Mouse (Mus musculus) neural tube, embryonic 10.5 days (tissue): ENCODE data around the gene Eef1akmt4.
"Not testable (repeated sequence)": the region's sequence is repeated elsewhere in the genome, so short reads cannot be mapped to it uniquely, and the experiment has no call there.

ENCODE experiments used
- DNase-seq: peaks from one replicate; pipeline ENCODE4 v3.0.0-alpha.2; 2017; ENCODE audit warnings: low spot score; ENCODE audit errors: extremely low spot score

Eef1akmt4 gene

DNA sequence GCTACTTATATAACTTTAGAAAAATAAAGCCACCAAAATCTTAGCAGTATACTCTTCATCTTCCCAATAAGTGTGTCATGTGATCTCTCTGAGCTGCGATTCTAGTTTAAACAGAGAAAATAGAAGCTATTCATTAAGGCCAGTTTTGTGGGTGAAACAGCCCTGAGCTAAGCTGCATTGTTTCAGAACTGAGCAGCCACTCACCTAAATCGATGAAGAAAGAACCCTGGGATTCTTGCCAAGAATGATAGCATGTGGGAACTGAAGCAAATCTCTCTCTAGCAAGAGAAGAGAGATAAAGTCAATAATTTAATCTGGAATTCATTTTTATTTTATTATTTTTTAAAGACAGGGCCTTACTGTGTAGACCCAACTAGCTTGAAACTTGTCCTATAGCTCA is 11.8 kb downstream of the Eef1akmt4 start:
- DNase-seq: no peak

DNA sequence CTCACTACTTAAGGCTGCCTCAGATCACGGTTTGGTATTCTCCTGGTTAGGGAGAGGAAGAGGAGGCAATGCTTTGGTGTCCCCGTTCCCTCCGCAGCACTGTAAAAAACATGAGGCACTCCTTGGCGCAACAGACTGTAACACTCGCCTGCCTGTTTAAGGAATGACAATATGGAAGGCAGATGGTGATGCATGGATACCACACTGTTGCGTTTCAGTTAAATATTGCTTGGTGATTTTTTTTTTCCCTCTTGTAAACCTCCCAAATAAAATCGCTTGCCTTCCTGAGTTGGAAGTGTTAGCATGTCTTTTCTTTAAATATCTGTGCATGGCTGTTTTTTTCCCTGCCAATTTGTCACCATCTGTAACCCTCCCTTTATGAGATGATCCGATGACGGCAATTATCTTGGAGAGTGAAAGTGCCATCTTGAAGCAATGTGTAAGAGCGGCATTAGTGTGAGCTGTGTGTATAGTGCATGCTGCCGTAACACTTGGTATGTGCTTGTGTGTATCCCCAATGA is 17.5 kb downstream of the Eef1akmt4 start:
- no peak for DNase-seq

DNA sequence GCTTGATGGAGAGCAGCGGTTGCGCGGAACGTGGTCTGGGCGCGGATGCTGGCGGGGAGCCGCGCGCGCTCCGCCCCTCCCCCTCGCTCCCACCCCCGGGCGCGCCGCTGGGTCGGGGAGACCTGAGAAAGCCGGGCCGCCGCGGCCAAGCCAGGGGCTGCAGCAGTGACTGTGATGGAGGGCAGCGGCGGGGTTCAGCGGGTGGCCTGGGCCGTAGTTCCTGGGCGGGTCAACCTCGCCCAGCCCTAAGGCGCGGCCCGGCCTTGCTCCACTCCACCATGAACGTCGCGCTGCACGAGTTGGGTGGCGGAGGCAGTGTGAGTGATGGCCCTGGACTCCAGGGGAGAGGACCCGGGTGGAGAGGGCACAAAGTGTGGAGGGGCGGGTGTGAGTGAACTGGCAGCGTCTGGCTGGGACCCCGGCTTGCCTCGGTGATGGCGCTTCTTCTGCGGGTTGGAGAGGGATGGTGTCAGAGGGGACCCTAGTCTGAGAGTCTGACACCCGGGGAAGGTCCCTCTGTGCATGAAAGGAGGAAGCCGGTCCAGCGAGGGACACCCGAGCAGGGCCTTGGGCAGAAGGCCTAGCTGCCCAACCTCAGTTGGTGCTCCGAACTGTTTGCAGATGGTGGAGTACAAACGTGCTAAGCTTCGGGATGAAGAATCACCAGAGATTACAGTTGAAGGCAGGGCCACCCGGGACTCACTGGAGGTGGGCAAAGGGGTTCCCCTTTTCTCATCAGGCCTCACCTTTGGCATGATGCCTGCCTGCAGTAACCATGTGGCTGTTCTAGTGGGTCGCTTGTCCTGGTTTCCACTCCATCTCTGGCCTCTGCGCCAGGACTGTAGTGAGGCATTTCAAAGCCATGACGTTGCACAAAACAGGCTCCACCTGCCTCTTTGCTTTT is 18.6 kb downstream of the Eef1akmt4 start, which contains the start of gene Ece2:
Ece2 (plus strand) TSS at position 98 of the 904 bp plus-strand sequence.
- DNase-seq: peak; percentile 58

DNA sequence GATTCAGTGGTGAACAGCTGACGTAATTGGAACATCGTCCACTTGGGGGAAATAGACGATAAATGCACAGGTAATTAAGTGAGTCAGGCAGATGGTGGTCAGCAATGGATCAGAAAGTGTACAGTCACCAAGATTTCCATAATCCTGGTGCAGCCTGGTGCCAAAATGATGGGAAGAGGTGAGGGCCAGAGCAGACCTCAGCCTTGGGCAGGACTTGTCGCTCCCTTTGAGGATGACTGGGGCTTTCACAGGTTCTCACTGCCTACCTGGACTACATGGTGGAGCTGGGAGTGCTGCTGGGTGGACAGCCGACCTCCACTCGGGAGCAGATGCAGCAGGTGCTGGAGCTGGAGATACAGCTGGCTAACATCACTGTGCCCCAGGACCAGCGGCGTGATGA is 26.0 kb downstream of the Eef1akmt4 start:
- DNase-seq: no peak

DNA sequence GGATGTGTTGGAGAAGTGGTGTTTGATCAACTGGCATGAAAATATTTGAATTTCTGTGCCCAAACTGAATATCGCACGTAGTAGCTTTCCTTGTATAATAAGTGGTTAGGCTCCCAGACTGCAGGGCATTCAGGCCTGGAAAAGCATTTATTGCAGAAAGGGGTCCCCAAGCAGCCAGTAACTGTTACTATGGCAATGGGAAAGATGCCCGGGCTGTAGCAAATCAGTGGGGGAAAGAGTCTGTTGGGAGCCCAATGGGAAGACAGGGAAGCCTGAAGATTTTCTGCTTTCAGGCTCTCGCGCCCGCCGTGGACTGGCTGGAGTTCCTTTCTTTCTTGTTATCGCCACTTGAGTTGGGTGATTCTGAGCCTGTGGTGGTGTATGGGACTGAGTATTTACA is 27.0 kb downstream of the Eef1akmt4 start:
- DNase-seq: no peak

DNA sequence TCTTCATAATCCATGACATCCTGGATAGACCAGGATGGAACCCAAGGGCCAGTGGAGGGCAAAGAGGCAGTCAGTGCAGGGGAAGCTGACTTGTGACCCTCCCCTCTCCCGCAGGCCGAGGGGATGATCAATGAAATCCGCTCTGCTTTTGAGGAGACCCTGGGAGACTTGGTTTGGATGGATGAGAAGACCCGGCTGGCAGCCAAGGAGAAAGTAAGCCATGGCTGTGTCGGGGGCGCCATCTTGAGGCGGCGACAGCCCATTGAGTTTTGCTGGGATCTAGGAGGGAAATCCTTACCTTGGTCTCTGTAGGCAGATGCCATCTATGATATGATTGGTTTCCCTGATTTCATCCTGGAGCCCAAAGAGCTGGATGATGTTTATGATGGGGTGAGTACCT is 30.8 kb downstream of the Eef1akmt4 start:
- peak; percentile 67 for DNase-seq

DNA sequence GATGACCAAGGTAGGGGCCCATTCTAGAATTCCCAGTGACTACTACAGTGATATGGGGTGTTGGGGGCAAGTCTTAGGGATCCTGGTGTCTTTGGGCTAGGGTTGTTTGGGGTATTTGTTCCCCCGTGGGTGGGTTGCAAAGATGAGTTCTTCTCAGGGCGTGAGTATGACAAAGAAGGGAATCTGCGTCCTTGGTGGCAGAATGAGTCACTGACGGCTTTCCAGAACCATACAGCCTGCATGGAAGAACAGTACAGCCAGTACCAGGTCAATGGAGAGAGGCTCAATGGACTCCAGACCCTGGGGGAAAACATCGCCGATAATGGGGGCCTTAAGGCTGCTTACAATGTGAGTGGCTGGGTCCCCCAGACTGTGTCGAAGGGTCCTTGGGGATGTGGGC is 32.5 kb downstream of the Eef1akmt4 start:
- DNase-seq: no peak

DNA sequence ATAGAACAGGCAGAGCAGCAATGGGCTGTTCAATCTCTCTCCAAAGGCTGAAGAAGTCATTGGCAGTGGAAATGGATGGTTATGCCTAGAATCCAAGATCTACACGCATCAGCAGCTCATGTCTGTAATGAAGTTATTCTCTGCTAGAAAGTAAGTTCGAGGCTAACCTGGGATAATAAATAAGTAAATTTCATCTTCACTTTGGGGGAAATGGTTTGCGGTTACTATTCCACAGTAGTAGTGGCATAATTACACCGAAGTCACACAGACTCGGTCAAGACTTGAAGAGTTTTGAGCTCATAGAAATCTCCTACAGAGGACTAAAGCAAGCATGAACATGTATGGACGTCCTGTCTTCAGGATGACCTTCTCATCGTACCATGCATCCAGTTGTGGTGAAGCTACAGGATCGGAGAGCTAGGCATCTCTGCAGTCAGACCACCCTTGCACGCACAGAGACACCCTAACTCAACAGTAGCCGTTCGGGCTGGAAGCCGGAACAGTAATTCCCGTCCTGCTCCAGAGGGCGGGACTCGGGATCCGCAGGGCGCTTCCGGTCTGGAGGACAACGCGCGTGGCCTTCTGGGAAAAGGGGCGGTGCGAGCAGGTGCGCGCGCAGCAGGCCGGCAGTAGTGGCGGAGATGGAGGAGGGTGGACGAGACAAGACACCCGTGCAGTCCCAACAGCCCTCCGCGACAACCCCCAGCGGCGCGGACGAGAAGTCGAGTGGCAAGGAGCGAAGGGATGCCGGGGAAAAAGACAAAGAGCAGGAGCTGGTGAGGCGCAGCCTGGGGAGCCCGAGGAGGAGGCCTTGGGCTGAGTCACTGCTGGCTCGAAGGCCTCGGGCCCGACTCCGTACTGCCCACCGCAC is 39.9 kb downstream of the Eef1akmt4 start, which contains the start of gene Psmd2:
Psmd2 (plus strand) TSS at position 577 of the 871 bp plus-strand sequence.
- peak; percentile 98 for DNase-seq

DNA sequence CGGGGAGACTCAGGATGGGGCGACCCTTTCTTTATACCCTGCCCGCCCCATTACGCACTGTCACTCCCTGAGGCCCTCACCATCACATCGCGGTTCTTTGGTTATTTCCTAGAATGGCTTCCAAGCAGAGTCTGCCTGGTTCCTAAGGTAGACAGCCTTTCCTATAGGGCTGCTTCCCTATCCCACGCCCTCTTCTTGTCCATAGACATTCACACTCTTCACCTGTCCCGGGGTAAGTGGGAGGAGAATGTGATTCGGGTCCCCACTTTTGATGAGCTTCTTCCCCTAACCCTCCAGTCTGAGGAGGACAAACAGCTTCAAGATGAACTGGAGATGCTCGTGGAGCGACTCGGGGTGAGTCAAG is 40.5 kb downstream of the Eef1akmt4 start:
- no peak for DNase-seq

DNA sequence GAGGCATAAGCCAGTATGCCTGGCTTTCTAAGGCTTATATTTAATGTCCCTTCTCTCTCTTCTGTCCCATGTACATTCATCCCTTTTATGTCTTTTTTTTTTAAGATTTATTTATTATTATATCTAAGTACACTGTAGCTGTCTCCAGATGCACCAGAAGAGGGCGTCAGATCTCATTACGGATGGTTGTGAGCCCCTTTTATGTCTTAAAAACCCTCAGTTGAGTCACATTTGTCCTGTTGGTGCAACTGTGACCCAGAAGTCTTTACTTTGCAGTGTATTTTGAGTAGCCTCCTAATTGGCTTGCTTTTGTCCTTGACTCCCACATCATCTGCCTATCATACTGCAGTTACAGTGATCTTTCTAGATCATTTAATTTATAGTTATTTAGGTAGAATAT is 41.9 kb downstream of the Eef1akmt4 start:
- DNase-seq: no peak

DNA sequence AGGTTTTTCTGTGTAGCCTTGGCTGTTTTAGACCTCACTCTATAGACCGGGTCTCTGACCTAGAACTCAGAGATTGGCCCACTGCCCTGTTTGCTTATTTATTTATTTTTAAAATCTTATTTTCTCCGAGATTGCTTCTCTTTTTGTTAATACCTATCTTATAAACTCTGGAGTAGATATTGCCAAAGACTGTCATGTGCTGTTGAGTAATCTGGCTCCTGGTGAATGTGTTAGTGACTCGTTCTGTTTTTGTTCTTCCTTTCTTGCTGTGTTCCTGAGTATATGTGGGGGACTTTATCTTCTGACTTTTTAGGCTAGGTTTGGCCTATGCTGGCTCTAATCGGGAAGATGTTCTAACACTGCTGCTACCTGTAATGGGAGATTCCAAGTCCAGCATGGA is 46.3 kb downstream of the Eef1akmt4 start:
- no peak for DNase-seq

DNA sequence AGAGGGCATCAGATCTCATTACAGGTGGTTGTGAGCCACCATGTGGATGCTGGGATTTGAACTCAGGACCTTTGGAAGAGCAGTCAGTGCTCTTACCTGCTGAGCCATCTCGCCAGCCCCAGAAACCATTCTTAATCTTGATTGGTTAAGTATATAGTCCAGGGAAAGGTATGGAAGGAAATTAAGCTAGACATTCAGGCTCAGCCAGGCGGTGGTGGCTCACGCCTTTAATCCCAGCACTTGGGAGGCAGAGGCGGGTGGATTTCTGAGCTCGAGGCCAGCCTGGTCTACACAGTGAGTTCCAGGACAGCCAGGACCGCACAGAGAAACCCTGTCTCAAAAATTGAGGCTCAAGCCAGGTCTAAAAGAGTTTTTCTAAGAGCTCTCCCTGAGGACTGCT is 56.6 kb downstream of the Eef1akmt4 start, which contains the start of gene Eif4g1:
Eif4g1 (plus strand) TSS at position 301 of the 400 bp plus-strand sequence.
- DNase-seq: not testable (repeated sequence)
